In genomic region chr10:56880154-56880591, GRCm38 (mm10) we compare ENCODE assay signal across 8 mouse cellular contexts.
DNase-seq lines count a peak whose midpoint lies in the region; ATAC-seq and TF ChIP-seq lines count a peak whose summit lies in the region.

No protein-coding gene starts in this region.

- no peak for TF ChIP-seq POLR2A in thymus, adult 2 months (IDR thresholded peaks at IDR 0.05; ENCODE audit: control insufficient read depth, extremely low read depth, insufficient read depth, low read length, poor library complexity)

- no peak overlapping the region for H3K4me3 ChIP-seq in forebrain, embryonic 13.5 days
- H3K4me3 ChIP-seq in midbrain, embryonic 15.5 days: no peak overlapping the region
- no peak overlapping the region for H3K4me3 ChIP-seq in thymus, adult 2 months (ENCODE audit: control insufficient read depth, insufficient read depth, low read length)

- no peak overlapping the region for H3K4me2 ChIP-seq in forebrain, embryonic 13.5 days
- H3K4me2 ChIP-seq in midbrain, embryonic 15.5 days: no peak overlapping the region

- no peak overlapping the region for H3K9ac ChIP-seq in forebrain, embryonic 13.5 days
- H3K9ac ChIP-seq in midbrain, embryonic 15.5 days: no peak overlapping the region

- H3K27me3 ChIP-seq in forebrain, embryonic 13.5 days: no peaks in the 10 kb centered on the region
- H3K27me3 ChIP-seq in midbrain, embryonic 15.5 days (replicated peaks): no peaks in the 10 kb centered on the region
- H3K27me3 ChIP-seq in thymus, adult 2 months (ENCODE audit: control insufficient read depth, insufficient read depth, low read length): no peaks in the 10 kb centered on the region

- ATAC-seq in cerebellum, adult (ENCODE audit: insufficient number of reproducible peaks, low FRiP score, low TSS enrichment): peak; percentile 62
- no peak for ATAC-seq in forebrain, embryonic 13.5 days
- ATAC-seq in midbrain, embryonic 15.5 days (replicated peaks): no peak

- WGBS in forebrain, embryonic 13.5 days: 86% methylated on average over 12 of the region's 12 CpGs
- 87% methylated on average over 12 of the region's 12 CpGs for WGBS in midbrain, embryonic 15.5 days
- WGBS in thymus, adult 2 months: 50% methylated on average over 12 of the region's 12 CpGs

- TF ChIP-seq CTCF in thymus, adult 2 months (IDR thresholded peaks at IDR 0.05; ENCODE audit: borderline replicate concordance, control insufficient read depth, extremely low read depth, insufficient read depth, low read length, poor library complexity): no peak

- DNase-seq in cerebellum, postnatal 4 days (ENCODE audit: low spot score in 2 of 2): no peak
- DNase-seq in urinary bladder, postnatal 14 days (ENCODE audit: low spot score): peak; percentile 15
- DNase-seq in urinary bladder, postnatal 4 days (ENCODE audit: low spot score in 2 of 2): no peak
- peak; percentile 51 for DNase-seq in heart, postnatal 25 days (ENCODE audit: low spot score)
- no peak for DNase-seq in thymus, adult 2 months

- intact Hi-C loops in heart, postnatal 25 days (cut with DNase I): no loop called here

- no peaks in the 10 kb centered on the region for H3K4me1 ChIP-seq in forebrain, embryonic 13.5 days
- no peaks in the 10 kb centered on the region for H3K4me1 ChIP-seq in midbrain, embryonic 15.5 days
- no peaks in the 10 kb centered on the region; the same call in 1 of the 2 replicates for H3K4me1 ChIP-seq in thymus, adult 2 months (replicated peaks; ENCODE audit: control insufficient read depth, insufficient read depth, low read length)

- no peak overlapping the region for H3K27ac ChIP-seq in forebrain, embryonic 13.5 days
- H3K27ac ChIP-seq in midbrain, embryonic 15.5 days: no peak overlapping the region
- H3K27ac ChIP-seq in thymus, adult 2 months (ENCODE audit: control insufficient read depth, insufficient read depth, low read length): no peak overlapping the region

- no peaks in the 10 kb centered on the region for H3K36me3 ChIP-seq in forebrain, embryonic 13.5 days (ENCODE audit: poor library complexity, severe bottlenecking)
- H3K36me3 ChIP-seq in midbrain, embryonic 15.5 days (replicated peaks): no peaks in the 10 kb centered on the region
- H3K36me3 ChIP-seq in thymus, adult 2 months (ENCODE audit: control insufficient read depth, insufficient read depth, low read length): no peaks in the 10 kb centered on the region

- no peaks in the 10 kb centered on the region for H3K9me3 ChIP-seq in forebrain, embryonic 13.5 days (replicated peaks)
- H3K9me3 ChIP-seq in midbrain, embryonic 15.5 days: no peaks in the 10 kb centered on the region

Comparison
In these comparisons a context has a peak if more than half of its experiments do, and no peak if none do; other contexts are left out.
1. DNase-seq: peak in urinary bladder, postnatal 14 days (single experiment) and heart, postnatal 25 days (single experiment); none in cerebellum, postnatal 4 days (0 of 2), urinary bladder, postnatal 4 days (0 of 2) and thymus, adult 2 months (single experiment).